Mouse (Mus musculus) v-Abl transformed pro-B cells (cell line): Measurements from ENCODE around the gene Cd44.

Source experiments
- in situ Hi-C, 2 experiments: fragments of 400-800 bp; cut with MboI; formaldehyde crosslinking; loops; one replicate each; pipeline ENCODE4 v1.15.1; 2025; ENCODE audit not compliant: unreplicated experiment in 2 of 2

Cd44 gene

DNA sequence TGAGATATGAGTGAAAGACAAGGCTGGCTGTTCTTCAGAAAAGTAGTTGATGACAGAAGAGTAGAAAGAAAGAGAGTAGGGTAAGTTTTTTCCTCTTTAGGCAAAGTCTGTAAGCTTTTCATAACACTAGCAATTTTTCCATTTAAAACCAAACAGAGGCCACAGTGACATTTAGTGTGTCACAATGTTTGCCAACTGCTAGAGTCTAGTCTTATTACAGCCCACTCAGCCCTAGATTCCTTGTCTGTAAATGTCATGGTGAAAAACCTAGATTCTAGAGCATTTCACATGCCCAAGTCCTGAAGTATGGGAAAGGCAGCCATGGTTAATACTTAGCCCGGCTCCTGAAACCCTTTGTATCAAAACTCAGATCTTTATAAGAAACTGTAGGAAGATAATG is 130.2 kb downstream of the Cd44 start:
- in situ Hi-C loops: no loop called here

DNA sequence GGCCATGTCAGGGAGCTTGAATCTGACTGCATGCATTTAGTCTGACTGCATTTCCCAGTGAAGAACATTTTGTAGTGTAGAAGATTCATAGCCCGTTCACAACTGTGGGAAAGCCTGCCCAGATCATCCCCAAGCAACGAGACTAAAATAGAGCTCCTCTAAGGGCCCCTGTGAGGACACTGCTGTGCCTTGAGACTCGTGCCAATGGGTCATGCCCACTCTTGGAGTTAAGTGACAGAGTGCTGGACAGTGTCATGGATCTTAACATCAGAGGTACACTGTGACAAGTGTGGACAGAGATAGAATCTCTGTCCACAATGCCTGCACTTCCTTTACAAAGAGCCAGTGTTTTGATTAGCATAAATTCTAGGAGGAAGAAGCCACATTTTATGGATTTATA is 133.2 kb downstream of the Cd44 start:
- in situ Hi-C loops: no loop called here

DNA sequence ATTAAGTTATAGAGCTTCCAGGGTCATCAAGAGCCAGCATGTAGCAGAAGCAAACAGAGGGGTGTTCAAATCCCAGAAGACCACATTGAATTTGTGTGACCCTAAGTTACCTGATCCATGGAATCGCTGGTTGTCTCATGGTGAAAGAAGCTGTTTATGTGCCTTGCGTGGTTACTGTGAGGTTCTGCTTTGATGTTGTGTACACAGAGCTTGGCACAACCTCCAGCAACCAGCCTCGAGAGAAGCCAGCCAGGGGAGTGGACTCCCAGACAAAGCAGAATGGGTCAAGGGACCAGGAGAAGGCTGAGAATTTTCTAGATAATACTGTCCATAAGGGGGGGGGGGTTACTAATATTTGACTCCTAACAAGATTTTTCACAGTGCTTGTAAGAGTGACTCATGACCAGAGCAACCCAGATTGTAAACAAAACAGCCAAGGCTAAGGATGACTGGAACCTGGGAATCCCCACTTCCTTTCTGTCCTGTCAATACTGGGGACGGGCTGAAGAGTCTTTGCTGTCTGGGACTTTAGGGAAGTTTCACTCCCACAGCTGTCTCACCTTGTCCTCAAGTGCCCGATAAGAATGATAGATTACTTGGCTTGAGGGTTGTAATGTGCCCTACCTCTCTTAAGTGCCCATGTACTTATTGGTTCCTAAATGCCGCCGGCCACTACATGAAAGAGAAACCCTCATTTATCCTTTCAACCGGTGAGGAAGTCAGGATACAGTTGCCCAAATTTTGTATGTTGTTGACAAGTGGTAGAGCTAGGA is 136.7 kb downstream of the Cd44 start:
- in situ Hi-C loops: no loop called here

- in situ Hi-C loops: no loop called here
These were observed 137.5 kb downstream of the Cd44 start for GRCm38 (mm10) chr2:102763991-102764390.

GRCm38 (mm10) chr2:102763176-102763575 is 138.3 kb downstream of the Cd44 start:
- in situ Hi-C loops: no loop called here
